Mouse (Mus musculus) right cerebral cortex, postnatal 10 days (tissue): ENCODE results near the gene Adcy7.

Source experiments
- DNase-seq, 2 experiments: peaks; one replicate each; pipeline ENCODE4 v3.0.0; 2021; ENCODE audit warnings: low spot score in 2 of 2

Gene Adcy7

DNA sequence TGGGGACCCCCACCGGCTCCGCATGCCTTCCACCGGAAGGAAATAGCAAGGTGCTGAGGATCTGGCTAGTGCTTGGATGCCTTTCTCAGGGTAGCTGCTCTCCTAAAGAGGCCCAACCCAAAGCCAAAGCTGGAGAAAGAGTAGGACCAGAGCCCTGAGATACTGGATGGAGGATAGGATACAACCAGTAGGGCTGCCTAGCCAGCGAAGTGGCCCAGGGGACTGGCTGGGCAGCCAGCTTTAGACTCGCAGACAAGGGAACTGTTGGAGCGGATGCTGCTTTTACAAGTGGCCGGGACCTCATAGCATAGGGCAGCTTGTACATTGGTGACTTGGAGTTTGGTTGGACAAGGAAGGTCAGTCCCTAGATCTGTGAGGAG lies 838 bp downstream of the Adcy7 start:
- no peak for DNase-seq

- no peak for DNase-seq
These were observed 1.9 kb downstream of the Adcy7 start for GRCm38 (mm10) chr8:88274090-88274489.

- DNase-seq: no peak
These were observed 7.0 kb downstream of the Adcy7 start for GRCm38 (mm10) chr8:88279220-88279619.

DNA sequence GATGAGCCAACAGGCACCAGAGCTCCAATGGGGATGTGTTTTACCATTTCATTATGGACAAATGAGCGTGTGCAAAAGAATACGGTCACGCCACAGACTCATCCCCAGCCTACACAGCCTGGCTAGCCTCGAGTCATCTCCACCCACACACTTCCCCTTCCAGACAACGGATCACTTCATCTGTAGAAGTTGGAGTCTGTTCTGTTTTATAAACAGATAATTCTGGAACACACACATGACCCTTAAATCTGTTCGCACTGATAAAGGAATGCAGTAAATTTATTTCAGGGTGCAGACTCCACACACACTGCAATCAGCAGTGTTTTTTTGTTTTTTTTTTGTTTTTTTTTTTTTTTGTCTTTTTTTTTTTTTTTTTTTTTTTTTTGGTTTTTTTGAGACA lies 7.5 kb downstream of the Adcy7 start:
- no peak for DNase-seq

DNA sequence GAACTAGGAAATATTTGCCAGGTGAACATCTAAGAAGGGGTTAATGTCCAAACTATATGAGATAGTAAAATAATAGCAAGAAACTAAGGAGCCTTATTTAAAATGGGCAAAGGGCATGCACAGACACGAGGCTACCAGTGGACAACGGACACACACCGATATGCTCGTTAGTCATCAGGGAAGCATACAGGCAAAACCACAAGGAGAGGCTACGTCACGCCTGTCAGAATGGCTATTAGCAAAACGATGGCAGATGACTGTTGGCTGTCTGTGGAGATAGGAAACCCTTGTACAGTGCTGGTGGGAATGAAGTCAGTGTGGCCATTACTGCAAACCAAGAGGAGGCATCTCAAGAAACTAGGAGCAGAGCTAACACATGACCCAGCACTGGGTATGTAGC lies 8.7 kb downstream of the Adcy7 start:
- no peak for DNase-seq

- DNase-seq: no peak
These were observed 10.5 kb downstream of the Adcy7 start for GRCm38 (mm10) chr8:88282684-88283083.

DNA sequence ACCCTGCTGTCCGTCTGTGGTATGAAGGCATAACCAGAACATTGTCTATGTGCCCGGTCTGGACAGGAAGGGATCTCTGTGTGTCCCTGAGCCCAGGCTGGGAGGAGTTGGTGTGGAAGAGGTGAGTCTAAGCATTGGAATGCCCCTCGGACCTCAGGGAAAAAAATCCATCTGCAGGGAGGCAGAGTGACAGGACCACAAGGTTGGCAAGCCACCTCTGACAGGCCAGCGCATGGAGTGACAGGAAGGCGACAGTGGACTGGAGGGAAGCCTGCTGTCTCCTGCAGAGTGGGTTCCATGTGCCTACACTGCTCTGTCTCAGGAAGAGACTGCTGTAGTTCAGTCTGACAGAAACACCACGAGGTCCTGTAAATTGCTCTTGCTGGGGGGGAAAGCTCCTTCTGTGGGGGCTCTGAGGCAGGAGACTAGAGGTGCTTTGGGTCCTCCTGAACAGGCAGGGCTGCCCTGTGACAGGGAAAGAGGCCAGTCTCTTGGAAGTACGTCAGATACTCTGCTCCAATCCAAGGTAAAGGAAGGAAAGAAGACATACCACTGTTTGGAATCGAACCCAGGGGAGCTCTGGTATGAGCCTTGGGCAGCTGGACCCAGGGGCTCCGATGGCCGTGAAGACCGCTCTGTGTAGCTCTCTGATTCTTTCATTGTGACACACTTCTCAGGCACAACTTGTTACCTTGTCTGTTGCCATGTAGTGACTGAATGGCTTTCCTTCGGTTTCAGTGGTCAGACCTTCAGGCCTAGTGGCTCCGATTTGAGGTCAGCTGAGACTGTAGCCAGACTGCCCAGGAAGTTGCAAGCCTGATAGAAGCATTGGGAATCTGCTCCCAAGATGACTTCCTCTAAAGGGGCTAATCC lies 11.3 kb downstream of the Adcy7 start:
- no peak for DNase-seq

- DNase-seq: no peak
These were observed 12.5 kb downstream of the Adcy7 start for GRCm38 (mm10) chr8:88284738-88285137.

DNA sequence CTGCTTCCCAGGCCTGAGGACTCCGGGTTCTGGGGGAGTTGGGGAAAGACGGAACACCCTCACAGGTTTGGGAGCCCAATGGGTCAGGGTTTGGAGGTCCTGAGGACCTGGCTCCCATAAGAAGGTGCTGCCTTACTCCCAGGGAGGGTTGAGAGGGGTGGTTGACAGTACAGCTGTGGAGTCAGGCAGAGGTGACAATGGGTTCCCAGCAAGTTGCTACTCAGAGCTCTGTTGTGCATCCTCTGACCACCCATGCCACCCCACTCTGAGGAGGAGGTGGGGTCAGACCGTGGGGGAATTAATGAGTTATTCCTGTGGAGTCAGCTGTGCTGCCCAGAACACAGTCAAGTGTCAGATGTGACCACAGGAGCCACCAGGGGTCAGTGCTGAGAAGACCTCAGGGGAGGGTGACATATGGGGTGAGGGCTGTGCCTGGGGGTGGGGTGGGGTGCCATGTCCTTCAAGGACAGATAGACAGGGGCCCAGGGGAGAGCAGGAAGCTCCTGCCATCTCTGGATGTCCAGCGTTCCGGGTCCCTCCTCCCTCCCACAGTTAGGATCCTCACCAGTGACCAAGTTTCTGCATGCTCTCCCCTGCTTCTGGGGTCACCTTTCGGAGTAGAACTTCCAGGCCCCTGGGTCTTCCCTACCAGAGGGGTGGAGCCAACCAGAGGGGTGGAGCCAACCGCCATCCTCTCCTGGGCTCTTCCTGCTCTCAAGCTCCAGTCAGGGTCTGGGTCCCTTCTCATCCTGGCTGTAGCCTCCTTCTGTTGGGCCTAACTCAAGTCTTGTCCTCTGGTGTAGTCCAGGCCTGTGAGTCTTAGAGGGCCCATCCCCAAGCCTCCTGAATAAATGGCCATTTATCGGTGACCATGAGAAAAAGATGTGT lies 13.5 kb downstream of the Adcy7 start:
- no peak for DNase-seq

GRCm38 (mm10) chr8:88286421-88286960 lies 14.3 kb downstream of the Adcy7 start:
- no peak for DNase-seq

GRCm38 (mm10) chr8:88288622-88289242 lies 16.5 kb downstream of the Adcy7 start:
- no peak for DNase-seq

GRCm38 (mm10) chr8:88289901-88290300 lies 17.7 kb downstream of the Adcy7 start:
- DNase-seq: no peak

GRCm38 (mm10) chr8:88290326-88291304 lies 18.4 kb downstream of the Adcy7 start:
- no peak for DNase-seq

DNA sequence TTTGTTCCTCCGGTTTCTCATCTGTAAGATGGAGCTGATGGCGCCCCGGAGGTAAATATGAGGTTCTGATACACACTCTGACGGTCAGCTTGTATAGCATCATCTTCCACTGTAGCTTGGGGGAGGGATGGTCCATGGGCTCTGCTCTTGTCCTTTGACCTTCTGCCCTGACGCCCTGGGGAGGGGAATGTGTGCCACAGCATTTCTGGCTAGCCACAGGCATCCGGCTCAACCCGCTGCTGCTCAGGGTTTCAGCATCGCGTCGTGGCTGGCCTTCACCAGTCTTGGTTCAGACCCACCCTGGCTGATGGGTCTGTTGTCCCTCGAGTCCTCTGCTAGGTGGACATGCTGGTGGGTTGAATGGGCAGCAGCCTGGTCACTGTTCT lies 19.1 kb downstream of the Adcy7 start:
- no peak for DNase-seq

- no peak for DNase-seq
These were observed 20.7 kb downstream of the Adcy7 start for GRCm38 (mm10) chr8:88292926-88293325.

DNA sequence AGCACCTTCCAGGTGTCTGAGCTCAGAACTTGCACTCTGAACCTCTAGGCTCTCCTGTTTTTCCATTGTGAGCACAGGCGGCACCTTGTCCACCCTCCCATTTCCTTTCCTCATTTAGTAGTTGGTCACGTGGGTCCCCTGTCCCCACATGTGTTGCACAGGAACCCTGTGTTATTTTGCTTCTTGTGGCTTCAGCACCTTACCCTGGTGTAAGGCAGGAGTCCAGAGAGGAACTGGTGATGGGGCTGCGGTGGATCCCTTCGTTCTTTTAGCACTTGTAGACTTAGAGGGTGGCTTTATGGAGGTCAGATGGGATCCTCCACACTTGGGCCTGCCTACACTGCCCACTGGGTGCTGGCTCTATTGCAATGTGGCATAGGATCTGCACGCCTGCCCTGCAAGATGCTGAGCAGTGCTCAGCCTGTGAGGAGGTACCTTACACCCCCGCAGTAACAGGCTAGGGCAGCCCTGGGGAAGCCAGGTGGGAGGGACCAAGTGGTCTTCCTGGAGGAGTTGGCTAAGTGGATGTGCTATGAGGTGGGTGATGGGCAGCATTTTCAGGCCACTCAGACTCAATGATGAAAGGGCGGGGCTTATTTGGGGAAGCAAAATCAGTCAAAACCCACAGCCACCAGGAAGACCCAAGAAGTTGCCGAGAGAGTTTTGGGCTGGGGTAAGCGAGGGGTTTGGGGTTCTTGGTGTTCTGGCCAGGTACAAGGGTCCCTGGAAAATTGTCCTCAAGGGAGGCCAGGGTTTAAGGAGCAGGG lies 21.6 kb downstream of the Adcy7 start:
- DNase-seq: no peak

DNA sequence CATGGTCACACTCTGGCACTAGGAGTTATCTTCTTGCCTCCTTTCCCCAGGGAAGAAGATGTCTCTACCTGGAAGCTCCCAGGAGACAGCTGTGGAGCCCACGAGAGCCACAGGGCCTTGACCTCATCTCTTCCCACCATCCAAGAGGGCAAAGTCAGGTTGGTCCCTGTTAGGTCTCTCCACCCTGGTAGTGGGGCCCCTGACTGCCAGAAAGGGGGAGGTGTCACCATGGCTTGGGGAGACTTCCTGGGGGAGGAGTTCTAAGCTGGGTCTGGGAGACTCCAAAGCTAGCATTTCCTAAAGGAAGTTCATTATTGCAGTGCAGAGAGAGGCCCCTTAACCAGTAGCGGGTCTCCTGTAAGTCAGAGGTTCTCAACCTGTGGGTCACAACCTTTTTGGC lies 22.8 kb downstream of the Adcy7 start:
- no peak for DNase-seq

DNA sequence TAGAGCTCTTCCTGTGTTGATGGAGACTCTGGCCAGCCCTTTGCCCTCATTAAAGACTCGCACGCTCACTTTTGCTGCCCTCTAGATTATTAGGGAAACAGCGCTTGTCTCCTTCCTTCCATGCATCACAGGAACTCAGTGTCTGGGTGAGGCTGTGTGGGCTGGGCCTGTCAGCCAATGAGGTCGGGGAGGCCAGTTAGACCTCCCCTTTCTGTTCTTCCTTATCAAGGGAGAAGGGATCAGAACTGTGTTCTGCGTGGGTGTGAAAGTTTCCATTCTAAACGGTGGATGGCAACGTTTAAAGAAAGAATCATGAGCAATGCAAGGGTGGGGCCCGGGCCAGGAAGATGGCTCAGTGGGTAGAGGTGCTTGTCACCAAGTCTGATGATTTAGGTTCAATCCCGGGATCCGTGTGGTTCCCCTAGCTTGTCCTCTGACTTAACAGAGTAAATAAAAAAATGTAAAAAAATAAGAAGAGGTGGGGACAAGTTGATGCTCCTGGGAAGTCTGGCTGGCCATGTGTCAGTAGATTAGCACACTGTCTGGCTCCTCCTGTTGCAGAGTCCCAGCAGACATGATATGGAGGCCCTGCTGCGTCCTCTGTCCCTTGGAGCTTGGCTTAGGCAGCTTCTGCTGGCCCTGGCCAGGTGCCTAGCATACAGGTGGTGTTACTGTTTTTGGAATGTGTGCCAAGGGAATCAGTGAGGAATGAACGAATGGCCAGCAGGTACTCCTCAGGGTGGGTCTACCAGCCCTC lies 26.0 kb downstream of the Adcy7 start:
- no peak for DNase-seq

DNA sequence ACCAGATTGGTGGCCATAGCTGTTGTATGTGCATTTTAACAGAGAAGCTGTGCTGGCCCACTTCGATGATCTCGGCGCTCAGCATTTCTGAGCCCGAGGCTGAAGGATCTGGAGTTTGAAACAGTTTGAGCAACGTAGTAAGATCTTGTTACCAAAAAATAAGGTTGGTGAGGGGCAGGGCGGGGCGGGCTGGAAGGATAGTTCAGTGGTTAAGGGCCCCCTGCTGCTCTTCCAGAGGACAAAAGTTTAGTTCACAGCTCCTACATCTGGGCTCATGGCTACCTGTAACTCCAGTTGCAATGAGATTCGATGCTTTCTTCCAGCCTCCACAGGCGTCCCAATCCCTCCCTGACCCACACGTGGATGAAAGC lies 26.5 kb downstream of the Adcy7 start:
- no peak for DNase-seq
